Mouse (Mus musculus): Measurements from ENCODE around the gene Cacng5. TPM values are rescaled to one million over a fixed set of nuclear protein-coding genes. Genes with fewer than 3 reads are reported as not detected.

The Cacng5 gene
- polyA plus RNA-seq, 1 experiment from 2014 or later = not detected

DNA sequence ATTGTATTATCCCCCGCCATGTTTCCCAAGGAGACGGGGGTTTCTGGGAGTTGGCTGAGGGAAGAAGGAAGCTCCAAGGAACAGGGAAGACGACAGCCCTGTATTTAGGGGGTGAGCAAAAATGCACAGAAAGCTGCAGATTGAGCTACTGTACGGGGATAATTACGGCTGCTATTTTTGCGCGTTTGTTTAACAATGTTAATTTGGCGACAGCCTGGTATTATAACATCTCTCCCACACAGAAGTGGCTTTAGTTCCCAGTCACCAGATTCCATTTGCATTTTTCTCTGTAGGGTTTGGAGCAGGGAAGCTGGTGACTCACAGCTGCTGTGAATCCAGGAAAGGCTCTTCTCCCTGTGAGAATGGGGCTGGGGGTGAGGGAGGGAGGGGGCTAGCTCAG, 47.3 kb downstream of the Cacng5 start:
- Histone ChIP-seq H3K4me1 (ENCODE audit: insufficient read depth) (no peaks in the 10 kb centered on the region), H3K27me3 (ENCODE audit: insufficient read depth, low read length) (no peaks in the 10 kb centered on the region), H3K9me3 (ENCODE audit: low read length) (no peaks in the 10 kb centered on the region), H3K27ac (ENCODE audit: low read depth) (no peak overlapping the region), H3K36me3 (replicated peaks; ENCODE audit: insufficient read depth, low read length) (no peaks in the 10 kb centered on the region), H3K4me2 (ENCODE audit: low read depth, low read length) (no peak overlapping the region), H3K4me3 (ENCODE audit: low read depth, low read length) (no peak overlapping the region), H3K9ac (replicated peaks) (no peak overlapping the region)
- no peak for ATAC-seq
- TF ChIP-seq EP300 (IDR thresholded peaks at IDR 0.05; ENCODE audit: low read depth) (no peak), CTCF (IDR thresholded peaks at IDR 0.05; ENCODE audit: low read depth) (no peak)
- WGBS (ENCODE audit: insufficient replicate concordance) = 70% methylated on average over 8 of the region's 8 CpGs
- no peak for DNase-seq

DNA sequence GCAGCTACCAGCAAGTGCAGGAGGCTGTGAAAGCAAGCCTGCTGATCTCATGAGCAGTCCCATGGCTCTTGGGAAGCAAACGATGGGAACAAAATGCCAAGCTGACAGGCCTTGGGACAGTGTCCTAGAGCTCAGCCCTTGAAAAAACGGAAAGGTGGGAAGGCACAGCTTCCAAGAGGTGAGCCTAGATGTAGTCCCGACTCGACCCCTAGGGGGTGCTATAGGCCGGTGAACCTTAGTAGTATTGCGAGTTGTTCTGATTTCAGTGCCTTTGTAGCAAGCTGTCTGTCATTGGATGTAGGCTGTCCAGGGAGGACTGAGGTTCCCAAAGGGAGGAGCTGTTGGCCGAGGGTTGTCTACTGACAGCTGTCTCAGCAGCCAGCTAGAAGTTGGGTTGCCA, 49.7 kb downstream of the Cacng5 start:
- Histone ChIP-seq H3K9me3 (ENCODE audit: low read length) (no peaks in the 10 kb centered on the region), H3K27me3 (ENCODE audit: insufficient read depth, low read length) (no peaks in the 10 kb centered on the region), H3K9ac (replicated peaks) (no peak overlapping the region), H3K4me3 (ENCODE audit: low read depth, low read length) (no peak overlapping the region), H3K4me2 (ENCODE audit: low read depth, low read length) (no peak overlapping the region), H3K4me1 (ENCODE audit: insufficient read depth) (no peaks in the 10 kb centered on the region), H3K36me3 (replicated peaks; ENCODE audit: insufficient read depth, low read length) (no peaks in the 10 kb centered on the region), H3K27ac (ENCODE audit: low read depth) (no peak overlapping the region)
- peak; percentile 74 for DNase-seq
- WGBS (ENCODE audit: insufficient replicate concordance) = 11% methylated on average over 7 of the region's 7 CpGs
- TF ChIP-seq CTCF (IDR thresholded peaks at IDR 0.05; ENCODE audit: low read depth) = peak; percentile 73
- no peak for TF ChIP-seq EP300 (IDR thresholded peaks at IDR 0.05; ENCODE audit: low read depth)
- no peak for ATAC-seq

DNA sequence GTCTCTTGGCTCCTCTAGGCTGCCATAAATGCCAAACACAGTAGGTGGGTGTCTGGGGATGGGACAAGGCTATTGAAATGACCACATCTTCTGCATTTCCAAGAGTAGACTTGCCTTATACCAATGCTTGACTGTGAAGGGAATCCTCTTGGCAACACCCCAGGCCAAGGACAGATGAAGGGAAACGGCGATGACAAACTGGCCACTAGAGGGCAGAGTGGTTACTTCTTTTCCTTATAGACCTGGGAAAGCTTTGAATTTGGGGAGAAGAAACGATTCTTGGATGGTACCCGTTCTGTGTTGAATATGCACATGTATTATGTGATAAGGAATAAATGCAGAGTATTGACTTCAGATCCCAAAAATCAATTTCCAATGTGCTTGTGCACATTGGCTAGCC, 50.8 kb downstream of the Cacng5 start:
- no peak overlapping the region for H3K4me2 ChIP-seq (ENCODE audit: low read depth, low read length)
- no peak overlapping the region for H3K27ac ChIP-seq (ENCODE audit: low read depth)
- no peaks in the 10 kb centered on the region for H3K9me3 ChIP-seq (ENCODE audit: low read length)
- TF ChIP-seq CTCF (IDR thresholded peaks at IDR 0.05; ENCODE audit: low read depth) (peak; percentile 79), EP300 (IDR thresholded peaks at IDR 0.05; ENCODE audit: low read depth) (no peak)
- no peaks in the 10 kb centered on the region for H3K27me3 ChIP-seq (ENCODE audit: insufficient read depth, low read length)
- H3K4me1 ChIP-seq (ENCODE audit: insufficient read depth) = no peaks in the 10 kb centered on the region
- no peaks in the 10 kb centered on the region for H3K36me3 ChIP-seq (replicated peaks; ENCODE audit: insufficient read depth, low read length)
- H3K4me3 ChIP-seq (ENCODE audit: low read depth, low read length) = no peak overlapping the region
- DNase-seq (peak; percentile 59), ATAC-seq (no peak)
- H3K9ac ChIP-seq (replicated peaks) = no peak overlapping the region
- WGBS (ENCODE audit: insufficient replicate concordance) = 7% methylated on average over 4 of the region's 4 CpGs

DNA sequence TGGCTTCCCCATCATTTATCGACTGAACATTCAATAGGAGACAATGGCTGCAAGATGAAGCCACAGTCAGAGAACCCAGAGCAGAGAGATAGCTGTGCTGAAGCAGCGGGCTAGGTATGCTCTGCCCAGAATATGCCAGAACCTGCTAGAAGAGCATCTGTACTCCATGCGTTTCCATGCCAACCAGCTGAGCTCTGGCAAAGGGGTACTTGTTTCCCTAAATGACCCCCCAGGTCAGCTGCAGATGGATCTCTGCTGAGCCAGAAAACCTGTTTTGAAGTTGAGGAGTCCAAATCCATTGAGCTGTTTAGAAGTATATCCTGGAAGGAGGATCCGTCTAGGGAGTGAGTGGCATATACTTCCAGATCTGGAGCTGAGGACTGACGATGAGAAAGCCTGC, 53.1 kb downstream of the Cacng5 start:
- ATAC-seq (no peak), DNase-seq (no peak)
- Histone ChIP-seq H3K4me1 (ENCODE audit: insufficient read depth) (no peaks in the 10 kb centered on the region), H3K4me2 (ENCODE audit: low read depth, low read length) (no peak overlapping the region), H3K36me3 (replicated peaks; ENCODE audit: insufficient read depth, low read length) (no peaks in the 10 kb centered on the region), H3K27me3 (ENCODE audit: insufficient read depth, low read length) (no peaks in the 10 kb centered on the region), H3K9me3 (ENCODE audit: low read length) (no peaks in the 10 kb centered on the region), H3K4me3 (ENCODE audit: low read depth, low read length) (no peak overlapping the region), H3K27ac (ENCODE audit: low read depth) (no peak overlapping the region), H3K9ac (replicated peaks) (no peak overlapping the region)
- 69% methylated on average over 5 of the region's 5 CpGs for WGBS (ENCODE audit: insufficient replicate concordance)
- no peak for TF ChIP-seq EP300 (IDR thresholded peaks at IDR 0.05; ENCODE audit: low read depth)
- no peak for TF ChIP-seq CTCF (IDR thresholded peaks at IDR 0.05; ENCODE audit: low read depth)

DNA sequence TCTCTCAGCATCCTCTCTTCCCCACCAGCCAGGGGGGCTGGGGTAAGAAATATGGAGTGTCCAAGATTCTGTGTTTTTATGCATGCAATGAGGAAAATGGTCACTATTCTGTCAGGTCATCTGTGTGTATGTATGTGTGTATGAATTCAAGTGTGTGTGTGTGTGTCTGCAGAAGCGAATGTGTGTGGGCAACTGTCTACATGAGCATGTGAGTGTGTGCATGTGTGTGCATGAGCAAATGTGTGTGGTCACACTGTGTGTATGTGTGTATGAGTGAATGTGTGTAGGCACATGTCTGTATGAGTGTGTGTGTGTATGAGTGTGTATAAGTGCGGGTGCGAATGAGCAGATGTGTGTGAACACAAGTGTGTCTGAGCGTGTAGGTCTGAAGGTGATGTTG, 55.0 kb downstream of the Cacng5 start:
- no peak overlapping the region for H3K27ac ChIP-seq (ENCODE audit: low read depth)
- H3K4me3 ChIP-seq (ENCODE audit: low read depth, low read length) = no peak overlapping the region
- no peaks in the 10 kb centered on the region for H3K4me1 ChIP-seq (ENCODE audit: insufficient read depth)
- TF ChIP-seq EP300 (IDR thresholded peaks at IDR 0.05; ENCODE audit: low read depth) (no peak), CTCF (IDR thresholded peaks at IDR 0.05; ENCODE audit: low read depth) (no peak)
- WGBS (ENCODE audit: insufficient replicate concordance) = 82% methylated on average over 4 of the region's 4 CpGs
- H3K27me3 ChIP-seq (ENCODE audit: insufficient read depth, low read length) = no peaks in the 10 kb centered on the region
- H3K9me3 ChIP-seq (ENCODE audit: low read length) = no peaks in the 10 kb centered on the region
- ATAC-seq = no peak
- no peaks in the 10 kb centered on the region for H3K36me3 ChIP-seq (replicated peaks; ENCODE audit: insufficient read depth, low read length)
- H3K9ac ChIP-seq (replicated peaks) = no peak overlapping the region
- H3K4me2 ChIP-seq (ENCODE audit: low read depth, low read length) = no peak overlapping the region
- DNase-seq = no peak

DNA sequence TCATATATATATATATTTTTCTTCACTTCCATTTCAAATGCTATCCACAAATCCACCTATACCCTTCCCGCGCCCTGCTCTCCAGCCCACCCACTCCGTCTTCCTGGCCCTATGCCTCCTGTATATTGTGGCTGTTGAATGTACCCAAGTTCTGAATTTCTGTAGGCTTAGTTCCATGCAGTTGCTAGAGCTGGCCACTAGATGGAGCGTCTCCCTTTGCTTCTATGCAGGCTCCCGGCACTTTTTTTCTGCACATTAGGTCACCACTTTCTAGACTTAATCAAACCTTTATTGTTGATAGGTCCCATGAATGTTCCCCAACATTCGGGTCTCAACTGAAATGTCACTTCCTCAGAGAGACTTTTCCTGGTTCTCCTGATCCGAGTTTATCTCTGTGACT, 55.6 kb downstream of the Cacng5 start:
- ATAC-seq (no peak), DNase-seq (peak; percentile 33)
- H3K9me3 ChIP-seq (ENCODE audit: low read length) = no peaks in the 10 kb centered on the region
- H3K27ac ChIP-seq (ENCODE audit: low read depth) = no peak overlapping the region
- no peak for TF ChIP-seq EP300 (IDR thresholded peaks at IDR 0.05; ENCODE audit: low read depth)
- TF ChIP-seq CTCF (IDR thresholded peaks at IDR 0.05; ENCODE audit: low read depth) = peak; percentile 82
- H3K27me3 ChIP-seq (ENCODE audit: insufficient read depth, low read length) = no peaks in the 10 kb centered on the region
- H3K4me3 ChIP-seq (ENCODE audit: low read depth, low read length) = no peak overlapping the region
- 18% methylated on average over 7 of the region's 7 CpGs for WGBS (ENCODE audit: insufficient replicate concordance)
- H3K9ac ChIP-seq (replicated peaks) = no peak overlapping the region
- no peaks in the 10 kb centered on the region for H3K4me1 ChIP-seq (ENCODE audit: insufficient read depth)
- H3K4me2 ChIP-seq (ENCODE audit: low read depth, low read length) = no peak overlapping the region
- H3K36me3 ChIP-seq (replicated peaks; ENCODE audit: insufficient read depth, low read length) = no peaks in the 10 kb centered on the region

DNA sequence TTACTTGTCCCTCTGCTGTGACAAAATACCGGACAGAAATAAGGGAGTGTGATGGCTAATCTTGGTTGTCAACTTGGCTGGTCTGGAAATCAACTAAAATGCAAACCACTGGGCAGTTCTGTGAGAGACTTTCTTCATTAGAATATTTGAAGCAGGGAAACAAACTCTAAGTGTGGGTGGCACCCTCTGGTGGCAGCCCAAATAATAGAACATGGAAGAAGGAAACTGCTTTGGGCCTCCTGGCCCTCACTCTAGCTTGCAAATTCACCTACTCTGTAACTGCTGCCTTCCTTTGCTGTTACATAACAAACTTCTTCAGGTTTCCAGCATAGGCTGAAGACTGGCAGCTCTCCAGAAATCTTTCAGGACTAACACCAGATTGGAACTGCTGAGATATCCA, 61.8 kb downstream of the Cacng5 start:
- Histone ChIP-seq H3K9ac (replicated peaks) (no peak overlapping the region), H3K36me3 (replicated peaks; ENCODE audit: insufficient read depth, low read length) (no peaks in the 10 kb centered on the region), H3K27me3 (ENCODE audit: insufficient read depth, low read length) (no peaks in the 10 kb centered on the region), H3K9me3 (ENCODE audit: low read length) (no peaks in the 10 kb centered on the region), H3K27ac (ENCODE audit: low read depth) (no peak overlapping the region), H3K4me2 (ENCODE audit: low read depth, low read length) (no peak overlapping the region), H3K4me1 (ENCODE audit: insufficient read depth) (no peaks in the 10 kb centered on the region), H3K4me3 (ENCODE audit: low read depth, low read length) (no peak overlapping the region)
- ATAC-seq (no peak), DNase-seq (peak; percentile 34)
- TF ChIP-seq CTCF (IDR thresholded peaks at IDR 0.05; ENCODE audit: low read depth) (peak; percentile 60), EP300 (IDR thresholded peaks at IDR 0.05; ENCODE audit: low read depth) (no peak)
- 25% methylated on average over 1 of the region's 1 CpGs for WGBS (ENCODE audit: insufficient replicate concordance)

Data from liver, postnatal 0 days (tissue).